Mouse (Mus musculus): ENCODE data around the gene Dand5.

DNA sequence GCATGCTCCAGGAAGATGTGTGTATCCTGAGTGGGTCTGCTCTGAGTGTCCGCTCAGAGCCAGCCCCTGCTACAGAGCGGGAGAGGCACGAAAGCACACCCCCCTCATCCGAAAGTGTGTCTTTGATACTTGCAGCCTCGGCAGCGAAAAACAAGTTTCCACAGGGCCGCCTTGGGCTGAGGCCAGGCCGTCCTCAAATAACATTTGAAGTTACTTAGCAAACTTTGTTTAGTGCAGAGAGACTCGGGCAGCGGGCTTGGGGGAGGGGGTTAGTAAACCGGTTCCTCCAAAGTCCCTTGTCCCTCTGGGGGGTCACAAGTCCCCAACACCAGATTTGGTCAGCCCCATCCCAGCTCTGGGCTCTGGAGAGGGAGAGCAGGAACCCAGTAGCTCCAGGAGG is 33.7 kb downstream of the Dand5 start:
- TF ChIP-seq CTCF (IDR thresholded peaks at IDR 0.05; ENCODE audit: borderline replicate concordance, control insufficient read depth, extremely low read depth, insufficient read depth, low read length, poor library complexity), result no peak
- TF ChIP-seq POLR2A (IDR thresholded peaks at IDR 0.05; ENCODE audit: control insufficient read depth, extremely low read depth, insufficient read depth, low read length, poor library complexity), result no peak
